In the genomic region with DNA sequence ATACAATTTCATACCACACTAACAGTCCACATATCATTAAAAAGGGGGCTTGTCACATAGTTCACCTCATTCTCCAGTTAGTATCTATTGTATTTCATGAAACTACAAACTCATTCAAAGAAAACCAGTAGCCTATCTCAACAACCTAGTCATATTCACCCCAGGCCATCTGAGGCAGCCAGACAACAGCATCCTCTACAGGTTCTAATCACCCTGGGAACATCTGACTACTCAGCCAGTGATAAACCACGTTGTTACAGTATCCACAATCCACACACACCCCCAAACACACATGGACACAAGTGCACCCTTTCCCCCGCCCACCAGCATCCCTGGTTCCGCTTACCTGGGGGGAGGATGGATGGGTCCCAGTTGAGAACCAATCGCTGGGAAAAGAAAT, we compare ENCODE assay signal across 22 mouse cellular contexts. TPM values are rescaled to one million over a fixed set of nuclear protein-coding genes. Genes with fewer than 3 reads are reported as not detected.
"Had no signal": no experiment of that assay in that cellular context is flagged by ENCODE, and none has a peak within 500 bp of the region (broad histone marks: within the 10 kb centered on the region; RNA-seq: fewer than 3 reads in every experiment).

No protein-coding gene starts in this region.

- H3K4me3 ChIP-seq: midbrain, embryonic 13.5 days; midbrain, embryonic 15.5 days; neural tube, embryonic 12.5 days; stomach, embryonic 15.5 days had no signal

- H3K9me3 ChIP-seq: midbrain, embryonic 13.5 days; midbrain, embryonic 15.5 days; neural tube, embryonic 12.5 days; stomach, embryonic 15.5 days had no signal

- H3K27me3 ChIP-seq: midbrain, embryonic 13.5 days; midbrain, embryonic 15.5 days; neural tube, embryonic 12.5 days; stomach, embryonic 15.5 days had no signal

- H3K4me2 ChIP-seq: lung, embryonic 14.5 days; midbrain, embryonic 11.5 days; midbrain, embryonic 13.5 days; midbrain, embryonic 15.5 days; neural tube, embryonic 12.5 days; stomach, embryonic 15.5 days had no signal

- H3K27ac ChIP-seq: midbrain, embryonic 13.5 days; midbrain, embryonic 15.5 days; neural tube, embryonic 12.5 days; stomach, embryonic 15.5 days; stomach, postnatal 0 days had no signal

- DNase-seq: lung, embryonic 14.5 days; lung, postnatal 10 days; lung, postnatal 4 days; right cerebral cortex, postnatal 14 days; thymus, adult 2 months; thymus, postnatal 25 days; thymus, postnatal 4 days had no signal

- ATAC-seq: midbrain, embryonic 13.5 days; midbrain, embryonic 15.5 days had no signal

- H3K9ac ChIP-seq: lung, embryonic 14.5 days; midbrain, embryonic 13.5 days; midbrain, embryonic 15.5 days; neural tube, embryonic 12.5 days; stomach, embryonic 15.5 days had no signal

RNA-seq across cellular contexts. Expression of a gene that starts 14.0 kb away (rescaled TPM):
- total RNA-seq: megakaryocyte, adult 5-6 weeks; midbrain, postnatal 0 days; monocyte, adult 5-6 weeks; neutrophil, adult 5-6 weeks had no signal
- polyA plus RNA-seq: lung, embryonic 16.5 days; midbrain, embryonic 11.5 days; midbrain, embryonic 13.5 days; midbrain, embryonic 15.5 days; midbrain, postnatal 0 days; neural tube, embryonic 14.5 days; spleen, adult 2 months; stomach, embryonic 15.5 days; stomach, postnatal 0 days; urinary bladder, adult 2 months had no signal

RNA-seq across cellular contexts. Expression of a gene that starts 16.2 kb away (rescaled TPM):
- total RNA-seq: megakaryocyte, adult 5-6 weeks; monocyte, adult 5-6 weeks; neutrophil, adult 5-6 weeks had no signal

RNA-seq across cellular contexts. Expression of a gene that starts 27.7 kb away (rescaled TPM):
- total RNA-seq: megakaryocyte, adult 5-6 weeks; midbrain, postnatal 0 days; monocyte, adult 5-6 weeks; neutrophil, adult 5-6 weeks had no signal
- polyA plus RNA-seq: lung, embryonic 16.5 days; midbrain, embryonic 13.5 days; neural tube, embryonic 12.5 days; neural tube, embryonic 14.5 days; spleen, adult 2 months; stomach, postnatal 0 days; testis, adult 2 months; thymus, adult 2 months; urinary bladder, adult 2 months had no signal
